Mouse (Mus musculus) frontal cortex, postnatal 14 days (tissue): Measurements from ENCODE around the gene Appl2.
A peak's percentile ranks its signal among the peaks of the same experiment; 100 is the strongest.
"Not testable (repeated sequence)": the region's sequence is repeated elsewhere in the genome, so short reads cannot be mapped to it uniquely, and the experiment has no call there.

Source experiments
- DNase-seq, 2 experiments: peaks; one replicate each; pipeline ENCODE4 v3.0.0; 2022; ENCODE audit warnings: low spot score in 2 of 2

Gene Appl2

GRCm38 (mm10) chr10:83648131-83649020 is at the start of gene Appl2:
Gene Appl2 (minus strand): TSS chr10:83648738.
- DNase-seq = peak; percentile 81 to 86

- DNase-seq = no peak
Measured at GRCm38 (mm10) chr10:83696226-83696625, 47.7 kb upstream of the Appl2 start.

DNA sequence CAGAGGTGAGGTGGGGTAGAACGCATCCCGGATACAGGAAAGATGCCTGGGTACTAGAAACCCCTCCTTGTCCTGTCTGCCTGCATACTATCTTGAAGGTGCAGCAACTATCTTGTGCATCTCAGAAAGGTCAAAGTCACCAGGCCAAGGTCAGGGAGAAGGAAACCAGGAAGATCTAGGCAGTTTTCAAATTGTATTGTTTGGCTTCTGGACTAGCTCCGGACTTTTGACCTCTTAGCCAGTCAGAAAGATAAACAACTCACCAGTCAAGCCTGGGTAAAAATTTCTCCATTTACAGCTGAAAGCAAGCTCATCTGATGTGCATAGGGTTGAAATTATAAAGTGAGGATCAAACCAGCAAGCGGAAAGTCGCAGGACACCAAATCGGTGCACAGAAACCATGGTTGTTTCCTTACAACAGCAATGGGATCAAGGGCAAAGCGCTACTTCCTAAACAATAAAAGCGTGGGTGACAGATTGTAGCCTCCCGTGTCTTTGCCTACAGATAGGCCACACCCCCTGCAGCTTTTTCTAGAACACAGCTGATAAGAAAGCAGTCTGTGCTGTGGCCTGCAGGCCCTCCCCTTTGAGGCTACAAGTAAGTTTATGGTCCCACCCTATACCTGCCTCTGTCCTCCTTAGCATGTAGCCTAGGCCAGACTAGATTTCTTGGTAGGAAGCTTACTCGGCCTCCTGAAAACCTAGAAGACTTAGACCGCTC is 43.8 kb upstream of the Appl2 start:
- no peak for DNase-seq

- no peak for DNase-seq
Measured at GRCm38 (mm10) chr10:83688215-83688614, 39.7 kb upstream of the Appl2 start.

DNA sequence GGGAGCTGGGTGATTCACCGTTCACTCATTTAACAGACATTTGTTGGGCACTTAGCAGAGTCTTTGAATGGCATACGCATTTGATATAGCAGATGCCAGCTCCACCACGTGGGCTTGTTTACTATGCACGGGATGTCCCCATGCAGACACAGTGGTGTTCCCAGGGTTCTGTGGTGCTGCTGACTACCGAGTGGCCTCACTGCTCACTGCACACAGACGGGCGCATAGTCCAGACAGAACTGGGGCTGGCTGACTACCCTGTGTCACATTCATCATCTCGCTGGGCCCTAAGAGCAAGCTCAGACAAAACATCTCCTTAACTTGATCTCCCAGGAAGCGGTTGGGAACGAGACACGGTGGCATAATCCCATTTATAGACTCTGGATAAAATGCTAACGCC is 32.8 kb upstream of the Appl2 start:
- DNase-seq = no peak

DNA sequence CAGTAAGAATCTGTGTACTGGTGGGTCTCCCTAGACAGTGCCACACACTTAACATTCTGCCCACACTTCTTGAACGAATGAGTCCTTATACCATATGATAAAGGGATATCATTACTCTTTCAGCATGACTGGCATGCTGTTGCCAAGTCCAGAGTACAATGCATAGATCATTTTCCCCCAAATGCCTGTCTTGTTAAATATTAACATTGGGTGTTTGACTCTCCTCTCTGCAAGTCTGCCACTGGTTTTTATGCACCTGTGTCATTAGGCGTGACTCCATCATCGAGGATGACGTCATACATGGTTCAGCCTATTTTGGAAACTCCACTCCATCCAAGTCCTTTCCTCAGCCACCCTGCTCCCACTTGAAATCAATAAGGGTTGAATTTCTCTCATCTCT is 18.0 kb upstream of the Appl2 start:
- no peak for DNase-seq

GRCm38 (mm10) chr10:83661925-83662324 is 13.4 kb upstream of the Appl2 start:
- DNase-seq = no peak

- DNase-seq = no peak
Measured at GRCm38 (mm10) chr10:83660605-83661004, 12.1 kb upstream of the Appl2 start.

- no peak for DNase-seq
Measured at GRCm38 (mm10) chr10:83654591-83654990, 6.1 kb upstream of the Appl2 start.

- DNase-seq = not testable (repeated sequence)
Measured at GRCm38 (mm10) chr10:83652205-83652866, 3.8 kb upstream of the Appl2 start.

GRCm38 (mm10) chr10:83649037-83649436 is 499 bp upstream of the Appl2 start:
- no peak for DNase-seq

- no peak for DNase-seq
Measured at GRCm38 (mm10) chr10:83646351-83646885, 2.1 kb downstream of the Appl2 start.

DNA sequence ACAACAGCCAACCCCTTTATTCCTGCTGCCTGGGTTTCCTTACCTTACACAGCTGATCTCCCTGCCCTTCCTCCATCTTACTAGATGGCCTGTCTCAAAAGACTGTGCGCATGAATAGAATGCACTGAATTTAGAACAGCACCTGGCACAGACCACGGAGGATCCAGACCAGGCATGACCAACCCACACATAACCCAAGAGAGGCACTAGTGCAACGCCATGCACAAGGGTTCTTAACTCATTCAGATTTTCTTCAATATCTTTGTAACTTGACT is 2.9 kb downstream of the Appl2 start:
- DNase-seq = no peak

DNA sequence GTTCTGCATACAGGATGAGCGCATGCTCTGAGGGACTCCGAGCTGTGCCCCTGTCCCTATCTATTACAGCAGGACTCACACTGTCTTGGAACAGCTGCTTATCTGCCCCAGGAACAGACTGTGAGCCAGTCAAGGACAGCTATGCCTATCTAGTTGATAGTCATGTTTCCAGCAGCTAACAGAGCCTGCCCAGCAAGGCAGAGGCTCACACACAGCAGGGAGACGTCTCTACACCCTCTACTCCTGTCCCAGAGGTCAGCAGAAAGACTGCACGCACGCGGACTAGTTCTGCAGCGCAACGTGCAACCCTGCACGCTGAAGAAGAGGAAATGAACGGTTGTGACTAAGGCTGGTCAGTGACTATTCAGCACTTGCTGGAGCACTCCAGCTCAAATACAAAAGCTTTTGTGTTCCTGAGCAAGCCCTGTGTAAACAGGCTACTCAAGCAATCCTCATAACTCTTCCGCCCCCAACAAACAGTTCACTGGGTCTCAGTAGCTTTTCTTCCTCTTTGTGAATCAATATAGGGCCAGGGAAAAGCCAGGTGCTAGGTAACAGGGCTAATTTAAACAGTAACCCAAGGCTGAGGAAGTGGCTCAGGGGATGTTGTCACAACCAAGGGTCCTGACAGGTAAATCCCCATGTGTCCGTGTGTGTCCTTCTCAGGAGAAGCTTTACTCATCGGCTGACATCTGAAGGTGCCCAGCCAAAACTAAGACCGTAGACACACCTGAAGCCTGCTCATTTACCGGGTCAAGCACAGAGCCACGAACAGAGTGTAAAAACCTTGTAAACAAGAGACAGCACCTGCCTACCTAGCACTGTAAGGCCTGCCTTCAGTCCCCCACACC is 3.4 kb downstream of the Appl2 start:
- DNase-seq = no peak

DNA sequence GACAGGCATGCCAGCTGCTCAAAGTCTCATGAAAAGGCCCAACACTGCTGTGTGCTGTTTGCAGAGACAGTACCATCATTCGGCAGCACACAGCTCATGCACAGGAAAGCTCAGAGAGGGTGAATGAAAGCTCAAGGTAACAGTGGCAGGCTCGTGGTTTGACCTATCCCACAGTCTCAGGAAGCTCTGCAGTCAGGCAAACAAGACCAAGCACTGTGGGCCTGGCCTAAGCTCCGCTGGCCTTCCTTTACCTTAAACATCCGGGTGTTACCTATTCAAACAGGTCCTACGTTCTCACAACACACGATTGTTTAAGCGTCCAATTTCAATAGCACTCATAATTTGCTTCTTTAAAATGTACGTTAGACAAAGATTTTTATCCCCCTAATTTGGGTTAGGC is 4.4 kb downstream of the Appl2 start:
- no peak for DNase-seq

- DNase-seq = no peak
Measured at GRCm38 (mm10) chr10:83641641-83642040, 6.9 kb downstream of the Appl2 start.

DNA sequence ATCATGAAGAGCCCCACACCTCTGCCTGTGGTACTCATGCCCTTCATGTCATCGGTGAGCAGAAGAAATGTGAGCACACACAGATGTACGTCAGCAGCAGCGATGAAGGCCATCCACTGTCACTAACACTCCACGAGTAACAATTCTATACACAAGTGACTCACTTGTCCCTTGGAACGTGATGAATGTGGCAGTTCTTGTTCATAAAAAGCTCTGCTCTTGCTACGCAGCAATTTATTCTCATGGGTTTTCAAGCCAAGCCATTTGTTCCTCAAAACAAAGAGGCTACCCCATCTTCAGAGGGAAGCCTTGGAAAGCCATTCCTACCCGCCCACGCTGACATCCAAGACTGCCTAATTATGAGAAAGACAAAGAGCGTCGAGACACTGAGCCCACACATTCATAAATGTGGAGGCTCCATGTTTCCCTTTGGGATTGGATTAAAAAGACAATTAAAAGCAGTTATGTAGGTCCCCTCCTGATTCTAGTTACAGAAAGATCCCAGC is 8.6 kb downstream of the Appl2 start:
- DNase-seq = no peak

GRCm38 (mm10) chr10:83637295-83637694 is 11.2 kb downstream of the Appl2 start:
- DNase-seq = peak; percentile 47 to 74

GRCm38 (mm10) chr10:83636191-83636590 is 12.3 kb downstream of the Appl2 start:
- no peak for DNase-seq

DNA sequence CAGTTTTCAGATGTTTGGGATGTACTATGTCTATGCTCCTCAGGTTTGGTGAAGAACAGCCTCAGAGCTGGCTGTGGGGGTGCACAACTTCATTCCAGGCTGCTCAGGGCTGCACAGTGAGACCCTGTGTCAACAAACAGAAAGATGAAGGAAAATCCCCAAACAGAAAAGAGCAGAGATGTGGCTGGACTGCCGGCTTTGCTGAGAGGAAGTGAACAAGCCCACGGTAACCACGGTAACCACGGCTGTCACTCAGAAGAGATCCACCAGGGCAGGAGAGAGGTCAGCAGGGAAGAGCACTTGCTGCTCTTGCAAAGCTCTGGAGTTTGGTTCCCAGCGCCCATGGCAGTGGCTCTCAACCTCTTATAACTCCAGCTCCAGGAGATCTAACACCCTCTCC is 14.1 kb downstream of the Appl2 start:
- no peak for DNase-seq

DNA sequence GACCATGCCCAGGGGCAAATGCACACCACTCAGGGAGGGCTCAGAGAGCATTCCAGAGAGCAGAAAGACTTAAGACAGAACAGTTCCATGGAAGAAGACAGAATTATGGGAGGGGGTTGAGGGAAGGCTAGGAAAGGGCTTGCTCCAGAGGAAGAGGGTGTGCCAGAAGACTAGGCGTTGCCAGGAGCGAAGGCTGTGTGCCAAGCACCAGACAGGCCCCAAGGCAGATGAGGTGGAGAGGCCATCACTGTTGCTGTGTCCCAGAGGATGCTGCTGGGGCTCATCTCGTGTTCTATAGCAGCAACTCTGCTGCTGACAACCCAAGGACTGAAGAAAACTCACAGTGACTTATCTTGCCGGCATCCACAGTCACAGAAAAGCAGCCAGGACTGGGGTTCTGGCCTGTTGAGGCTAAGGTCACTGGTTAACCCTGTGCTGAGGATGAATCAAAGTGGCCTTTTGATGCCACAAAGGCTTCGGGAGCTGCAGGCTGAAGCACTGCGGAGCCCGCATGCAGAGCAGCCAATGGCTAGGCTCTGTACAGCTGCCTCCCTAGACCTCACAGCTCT is 15.6 kb downstream of the Appl2 start:
- no peak for DNase-seq
